Mouse (Mus musculus) small intestine, adult 2 months (tissue): ENCODE results near the gene Myh9. TPM values are rescaled to one million over a fixed set of nuclear protein-coding genes. Genes with fewer than 3 reads are reported as not detected.

ENCODE experiments used
- H3K27ac ChIP-seq: fragments of 200-500 bp; 2 replicates; pipeline ENCODE4 v1.5.1; 2012; ENCODE audit warnings: low read depth, low read length, control low read depth, inconsistent platforms; ENCODE audit not compliant: insufficient read depth
- H3K27me3 ChIP-seq: fragments of 200-500 bp; 2 replicates; pipeline ENCODE4 v1.6.1; 2012; ENCODE audit warnings: mild to moderate bottlenecking, moderate library complexity, low read length, inconsistent platforms; ENCODE audit not compliant: control insufficient read depth, insufficient read depth
- H3K36me3 ChIP-seq: fragments of 200-500 bp; 2 replicates; pipeline ENCODE4 v1.6.1; 2012; ENCODE audit warnings: mild to moderate bottlenecking, low read length, control low read depth, inconsistent platforms; ENCODE audit not compliant: control insufficient read depth, insufficient read depth
- H3K4me1 ChIP-seq: fragments of 200-500 bp; 2 replicates; pipeline ENCODE4 v1.6.1; 2012; ENCODE audit warnings: low read length, inconsistent platforms, mixed read lengths; ENCODE audit not compliant: control insufficient read depth, insufficient read depth, insufficient read length
- H3K4me3 ChIP-seq: fragments of 200-500 bp; 2 replicates; pipeline ENCODE4 v1.5.1; 2012; ENCODE audit warnings: low read depth, mild to moderate bottlenecking, control low read depth, inconsistent platforms, low read length, moderate library complexity
- CTCF ChIP-seq: fragments of 200-500 bp; IDR thresholded peaks from 2 replicates; pipeline ENCODE4 v1.5.1; 2012; ENCODE audit warnings: low read depth, mild to moderate bottlenecking, control low read depth, inconsistent platforms, low read length, moderate library complexity, mixed read lengths; ENCODE audit not compliant: insufficient replicate concordance, insufficient read length; ENCODE audit errors: extremely low read depth
- POLR2A ChIP-seq: fragments of 200-500 bp; IDR thresholded peaks from 2 replicates; pipeline ENCODE4 v1.6.1; 2012; ENCODE audit warnings: low read depth, mild to moderate bottlenecking, control low read depth, inconsistent platforms, low read length, moderate library complexity
- WGBS: fragments of 180-500 bp; shearing (Covaris S2); methylation state at CpG from one replicate; pipeline ENCODE4 v1.1.7; 2018; 5-methylcytosine and 5-hydroxymethylcytosine counted together
- polyA plus RNA-seq: library from polyadenylated mRNA; depleted of rRNA; stranded (reverse); fragments of >200 nt; gene quantifications from 2 replicates; pipeline ENCODE4 v1.2.3, GENCODE M21; 2012

Gene Myh9
- polyA plus RNA-seq, 1 experiment = 89.4 TPM

- H3K36me3 ChIP-seq = no peaks in the 10 kb centered on the region
- H3K4me3 ChIP-seq = no peak overlapping the region
- peak; percentile 15; the same call in 1 of the 2 replicates for TF ChIP-seq CTCF
- no peak for TF ChIP-seq POLR2A
- no peaks in the 10 kb centered on the region for H3K27me3 ChIP-seq
- WGBS = 83% methylated on average over 2 of the region's 2 CpGs
- no peak overlapping the region; the same call in 1 of the 2 replicates for H3K27ac ChIP-seq
- H3K4me1 ChIP-seq = peaks cover 48% of the 10 kb centered on the region
Observed at GRCm38 (mm10) chr15:77877209-77877608, 35.2 kb upstream of the Myh9 start.

GRCm38 (mm10) chr15:77876716-77877115, 34.7 kb upstream of the Myh9 start:
- Histone ChIP-seq H3K4me3 (no peak overlapping the region), H3K4me1 (peaks cover 47% of the 10 kb centered on the region), H3K27ac (peak overlapping the region; percentile 22), H3K27me3 (no peaks in the 10 kb centered on the region), H3K36me3 (no peaks in the 10 kb centered on the region)
- no peak for TF ChIP-seq POLR2A
- TF ChIP-seq CTCF = no peak
- WGBS = 26% methylated on average over 3 of the region's 3 CpGs

- no peaks in the 10 kb centered on the region for H3K27me3 ChIP-seq
- no peak overlapping the region for H3K4me3 ChIP-seq
- WGBS = 38% methylated on average over 6 of the region's 6 CpGs
- TF ChIP-seq POLR2A (no peak), CTCF (no peak)
- H3K4me1 ChIP-seq = peaks cover 45% of the 10 kb centered on the region
- no peaks in the 10 kb centered on the region for H3K36me3 ChIP-seq
- peak overlapping the region; percentile 65 for H3K27ac ChIP-seq
Observed at GRCm38 (mm10) chr15:77875953-77876352, 34.0 kb upstream of the Myh9 start.

GRCm38 (mm10) chr15:77874807-77875206, 32.8 kb upstream of the Myh9 start:
- Histone ChIP-seq H3K27ac (peak overlapping the region; percentile 50), H3K4me3 (no peak overlapping the region), H3K36me3 (no peaks in the 10 kb centered on the region), H3K27me3 (no peaks in the 10 kb centered on the region), H3K4me1 (peaks cover 43% of the 10 kb centered on the region)
- 87% methylated on average over 9 of the region's 9 CpGs for WGBS
- TF ChIP-seq CTCF (no peak), POLR2A (no peak)

- Histone ChIP-seq H3K27me3 (no peaks in the 10 kb centered on the region), H3K4me3 (no peak overlapping the region), H3K27ac (peak overlapping the region; percentile 50), H3K36me3 (no peaks in the 10 kb centered on the region), H3K4me1 (peaks cover 42% of the 10 kb centered on the region)
- 21% methylated on average over 4 of the region's 4 CpGs for WGBS
- TF ChIP-seq CTCF (no peak), POLR2A (no peak)
Observed at GRCm38 (mm10) chr15:77874310-77874709, 32.3 kb upstream of the Myh9 start.

- 50% methylated on average over 2 of the region's 2 CpGs for WGBS
- Histone ChIP-seq H3K4me3 (no peak overlapping the region), H3K36me3 (no peaks in the 10 kb centered on the region), H3K4me1 (peaks cover 42% of the 10 kb centered on the region), H3K27ac (peak overlapping the region; percentile 50; the same call in 1 of the 2 replicates), H3K27me3 (no peaks in the 10 kb centered on the region)
- no peak for TF ChIP-seq POLR2A
- no peak for TF ChIP-seq CTCF
Observed at GRCm38 (mm10) chr15:77873564-77873963, 31.6 kb upstream of the Myh9 start.

GRCm38 (mm10) chr15:77872996-77873395, 31.0 kb upstream of the Myh9 start:
- H3K36me3 ChIP-seq = no peaks in the 10 kb centered on the region
- peak overlapping the region; percentile 50; the same call in 1 of the 2 replicates for H3K27ac ChIP-seq
- WGBS = 29% methylated on average over 3 of the region's 3 CpGs
- H3K4me3 ChIP-seq = no peak overlapping the region
- H3K27me3 ChIP-seq = no peaks in the 10 kb centered on the region
- TF ChIP-seq CTCF (no peak), POLR2A (no peak)
- H3K4me1 ChIP-seq = peaks cover 41% of the 10 kb centered on the region
